Mouse (Mus musculus) common myeloid progenitor, adult 5-6 weeks (primary cell): ENCODE data around the gene Hid1. TPM values are rescaled to one million over a fixed set of nuclear protein-coding genes. Genes with fewer than 3 reads are reported as not detected.

Source experiments
- ATAC-seq: replicated peaks from 2 replicates; pipeline ENCODE4 v1.8.0; 2016; ENCODE audit warnings: low read depth, mild to moderate bottlenecking, moderate TSS enrichment, inconsistent platforms; ENCODE audit not compliant: poor library complexity, severe bottlenecking
- total RNA-seq: library from RNA; stranded (forward); fragments of 200-1000, 187-1606 nt; gene quantifications from 2 replicates; pipeline ENCODE4 v1.2.3, GENCODE M21; 2017

The Hid1 gene
- total RNA-seq, 1 experiment from 2014 or later: 1.9 TPM

GRCm38 (mm10) chr11:115298160-115298559 is 69.4 kb downstream of the Hid1 start:
- ATAC-seq: no peak

Other genes starting within 250 kb of the Hid1 start
- not detected in 2 replicates for gene Cd300lf, start 233.8 kb downstream of the Hid1 start, total RNA-seq
- 45.5 and 53.4 TPM in 2 replicates for gene Slc9a3r1, start 204.4 kb downstream of the Hid1 start, total RNA-seq
- gene Tmem104, start 180.3 kb downstream of the Hid1 start, total RNA-seq: 2.2 and 3.7 TPM in 2 replicates
- 17.2 and 19.7 TPM in 2 replicates for gene Nat9, start 179.9 kb downstream of the Hid1 start, total RNA-seq
- gene Grin2c, start 100.5 kb downstream of the Hid1 start, total RNA-seq: not detected in 2 replicates
- 21.5 and 29.1 TPM in 2 replicates for gene Fdxr, start 90.7 kb downstream of the Hid1 start, total RNA-seq
- 0.73 and 1.6 TPM in 2 replicates for gene Fads6, start 70.1 kb downstream of the Hid1 start, total RNA-seq
- gene Otop2, start 60.6 kb downstream of the Hid1 start, total RNA-seq: not detected in 2 replicates
- not detected in 2 replicates for gene Ush1g, start 45.7 kb downstream of the Hid1 start, total RNA-seq
- not detected in 2 replicates for gene Otop3, start 33.0 kb downstream of the Hid1 start, total RNA-seq
- 0.18 TPM in 1 of 2 replicates, not detected in the other for gene Cdr2l, start 14.2 kb upstream of the Hid1 start, total RNA-seq
- 67.7 and 94.1 TPM in 2 replicates for gene Mrpl58, start 36.0 kb upstream of the Hid1 start, total RNA-seq
- gene Atp5h, start 52.2 kb upstream of the Hid1 start, total RNA-seq: 531 and 684 TPM in 2 replicates
- gene Kctd2, start 52.4 kb upstream of the Hid1 start, total RNA-seq: 12.3 and 15.4 TPM in 2 replicates
- not detected in 2 replicates for gene Trim80, start 72.8 kb upstream of the Hid1 start, total RNA-seq
- gene Slc16a5, start 94.7 kb upstream of the Hid1 start, total RNA-seq: not detected in 2 replicates
- gene Armc7, start 107.9 kb upstream of the Hid1 start, total RNA-seq: 4.2 and 6.5 TPM in 2 replicates
- 92.2 and 98.6 TPM in 2 replicates for gene Nt5c, start 124.1 kb upstream of the Hid1 start, total RNA-seq
- gene Jpt1, start 146.6 kb upstream of the Hid1 start, total RNA-seq: 152 and 171 TPM in 2 replicates
- gene Sumo2, start 168.5 kb upstream of the Hid1 start, total RNA-seq: 592 and 605 TPM in 2 replicates
- gene Nup85, start 196.7 kb upstream of the Hid1 start, total RNA-seq: 147 and 175 TPM in 2 replicates
- gene Mrps7, start 236.2 kb upstream of the Hid1 start, total RNA-seq: 31.7 and 39.0 TPM in 2 replicates
- 21.3 and 38.2 TPM in 2 replicates for gene Gga3, start 236.3 kb upstream of the Hid1 start, total RNA-seq
- gene Mif4gd, start 245.2 kb upstream of the Hid1 start, total RNA-seq: 20.3 and 26.9 TPM in 2 replicates